Mouse (Mus musculus) liver, adult 2 months (tissue): ENCODE data around the gene Tpo. TPM values are rescaled to one million over a fixed set of nuclear protein-coding genes. Genes with fewer than 3 reads are reported as not detected.
A peak's percentile ranks its signal among the peaks of the same experiment; 100 is the strongest.

Experiments
- DNase-seq: peaks from one replicate; pipeline ENCODE4 v3.0.0-alpha.2; 2011; ENCODE audit warnings: low read depth, low spot score; ENCODE audit errors: extremely low read depth
- H3K27ac ChIP-seq: fragments of 200-500 bp; replicated peaks from 2 replicates; pipeline ENCODE4 v1.5.1; 2012; ENCODE audit warnings: low read depth, mild to moderate bottlenecking, control low read depth, inconsistent platforms, low read length; ENCODE audit not compliant: insufficient read depth
- H3K27me3 ChIP-seq: fragments of 200-500 bp; 2 replicates; pipeline ENCODE4 v1.6.1; 2012; ENCODE audit warnings: mild to moderate bottlenecking, moderate library complexity, low read length, inconsistent platforms; ENCODE audit not compliant: control insufficient read depth, insufficient read depth
- H3K36me3 ChIP-seq: fragments of 200-500 bp; 2 replicates; pipeline ENCODE4 v1.6.1; 2012; ENCODE audit warnings: low read length, inconsistent platforms; ENCODE audit not compliant: control insufficient read depth, insufficient read depth
- H3K4me1 ChIP-seq: fragments of 200-500 bp; 2 replicates; pipeline ENCODE4 v1.6.1; 2011; ENCODE audit warnings: low read length; ENCODE audit not compliant: control insufficient read depth, insufficient read depth
- H3K4me3 ChIP-seq: fragments of 200-500 bp; 2 replicates; pipeline ENCODE4 v1.5.1; 2011; ENCODE audit warnings: low read depth, mild to moderate bottlenecking, control low read depth, low read length, moderate library complexity; ENCODE audit not compliant: insufficient read depth
- H3K79me2 ChIP-seq: fragments of 200-500 bp; 2 replicates; pipeline ENCODE4 v1.6.1; 2012; ENCODE audit warnings: inconsistent platforms, mild to moderate bottlenecking, low read length, moderate library complexity; ENCODE audit not compliant: control insufficient read depth, insufficient read depth
- H3K9ac ChIP-seq: fragments of 200-500 bp; 2 replicates; pipeline ENCODE4 v1.6.1; 2012; ENCODE audit warnings: low read depth, mild to moderate bottlenecking, control low read depth, inconsistent platforms, low read length
- CTCF ChIP-seq: fragments of 200-500 bp; IDR thresholded peaks from 2 replicates; pipeline ENCODE4 v1.5.1; 2011; ENCODE audit warnings: low read depth, low read length, control low read depth
- POLR2A ChIP-seq: fragments of 200-500 bp; IDR thresholded peaks from 2 replicates; pipeline ENCODE4 v1.6.1; 2011; ENCODE audit warnings: low read length, control low read depth; ENCODE audit not compliant: insufficient read depth; ENCODE audit errors: extremely low read depth
- whole genome bisulfite sequencing: fragments of 180-500 bp; shearing (Covaris S2); methylation state at CpG from one replicate; pipeline ENCODE4 v1.1.7; 2018; 5-methylcytosine and 5-hydroxymethylcytosine counted together
- polyA plus RNA-seq: library from polyadenylated mRNA; depleted of rRNA; stranded (reverse); fragments of >200 nt; gene quantifications from 2 replicates; pipeline ENCODE4 v1.2.3, GENCODE M21; 2012
- total RNA-seq: library from RNA; depleted of rRNA; stranded (reverse); fragments of >200 nt; gene quantifications from 2 replicates; pipeline ENCODE4 v1.2.3, GENCODE M21; 2014

Gene Tpo
- total and polyA plus RNA-seq, 2 experiments: not detected

- no peak overlapping the region for H3K27ac ChIP-seq
- WGBS: 19% methylated on average over 4 of the region's 4 CpGs
- 0 out of 2 replicates have a peak, but pooled peaks cover 1% of the 10 kb centered on the region for H3K4me1 ChIP-seq
- TF ChIP-seq CTCF: peak; percentile 64
- no peak for TF ChIP-seq POLR2A
- no peaks in the 10 kb centered on the region for H3K79me2 ChIP-seq
- DNase-seq: peak; percentile 54
- no peaks in the 10 kb centered on the region for H3K27me3 ChIP-seq
- no peak overlapping the region for H3K4me3 ChIP-seq
- no peaks in the 10 kb centered on the region for H3K36me3 ChIP-seq
- no peak overlapping the region for H3K9ac ChIP-seq
These were observed 82.2 kb downstream of the Tpo start for GRCm38 (mm10) chr12:30050235-30050634.

- Histone ChIP-seq H3K4me1 (0 out of 2 replicates have a peak, but pooled peaks cover 1% of the 10 kb centered on the region), H3K36me3 (no peaks in the 10 kb centered on the region), H3K79me2 (no peaks in the 10 kb centered on the region), H3K9ac (no peak overlapping the region), H3K27me3 (no peaks in the 10 kb centered on the region), H3K4me3 (no peak overlapping the region), H3K27ac (no peak overlapping the region)
- TF ChIP-seq CTCF: no peak
- 72% methylated on average over 9 of the region's 9 CpGs for WGBS
- no peak for DNase-seq
These were observed 82.6 kb downstream of the Tpo start for GRCm38 (mm10) chr12:30049818-30050217.

DNA sequence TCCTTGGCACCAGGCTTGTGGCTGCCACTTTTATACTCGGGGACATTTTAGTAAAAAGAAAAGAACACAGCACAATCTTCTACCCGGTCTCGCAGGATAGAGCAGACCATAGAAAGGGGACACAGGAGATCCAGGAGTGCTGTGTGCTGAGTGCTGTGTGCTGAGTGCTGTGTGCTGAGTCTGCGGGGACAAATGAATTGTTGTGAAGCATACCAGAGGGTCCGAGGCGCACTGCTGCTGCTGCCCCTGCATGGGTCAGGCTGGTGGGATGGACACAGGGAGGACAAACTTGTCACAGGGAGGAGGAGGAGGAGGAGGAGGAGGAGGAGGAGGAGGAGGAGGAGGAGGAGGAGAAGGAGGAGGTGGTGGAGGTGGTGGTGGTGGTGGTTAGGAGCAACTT, 83.6 kb downstream of the Tpo start:
- Histone ChIP-seq H3K79me2 (no peaks in the 10 kb centered on the region), H3K27ac (no peak overlapping the region), H3K9ac (no peak overlapping the region), H3K36me3 (no peaks in the 10 kb centered on the region), H3K4me1 (0 out of 2 replicates have a peak, but pooled peaks cover 1% of the 10 kb centered on the region), H3K27me3 (no peaks in the 10 kb centered on the region), H3K4me3 (no peak overlapping the region)
- DNase-seq: no peak
- TF ChIP-seq CTCF (no peak), POLR2A (no peak)
- 79% methylated on average over 6 of the region's 6 CpGs for WGBS

DNA sequence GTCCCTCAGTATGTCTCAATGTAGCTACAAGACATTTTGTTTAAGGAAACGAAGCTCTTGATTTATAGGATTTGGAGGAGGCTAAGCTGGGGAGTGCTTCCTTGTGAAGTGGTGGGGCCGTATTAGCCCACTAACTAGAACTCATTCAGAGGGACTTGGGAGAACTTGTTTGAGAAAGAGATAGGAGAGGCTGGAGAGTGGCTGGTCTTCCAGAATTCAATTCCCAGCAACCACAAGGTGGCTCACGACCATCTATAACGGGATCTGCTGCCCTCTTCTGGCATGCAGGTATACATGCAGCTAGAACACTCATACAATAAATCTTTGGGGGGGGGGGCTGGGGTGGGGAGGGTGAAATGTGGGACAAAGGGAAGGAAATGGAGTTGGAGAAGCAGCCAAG, 92.3 kb downstream of the Tpo start:
- H3K79me2 ChIP-seq: no peaks in the 10 kb centered on the region
- H3K4me1 ChIP-seq: no peaks in the 10 kb centered on the region
- TF ChIP-seq CTCF (peak; percentile 74), POLR2A (no peak)
- no peaks in the 10 kb centered on the region for H3K36me3 ChIP-seq
- peak; percentile 43 for DNase-seq
- no peaks in the 10 kb centered on the region for H3K27me3 ChIP-seq
- no peak overlapping the region for H3K4me3 ChIP-seq
- no peak overlapping the region for H3K27ac ChIP-seq
- 21% methylated on average over 4 of the region's 4 CpGs for WGBS
- no peak overlapping the region for H3K9ac ChIP-seq

DNA sequence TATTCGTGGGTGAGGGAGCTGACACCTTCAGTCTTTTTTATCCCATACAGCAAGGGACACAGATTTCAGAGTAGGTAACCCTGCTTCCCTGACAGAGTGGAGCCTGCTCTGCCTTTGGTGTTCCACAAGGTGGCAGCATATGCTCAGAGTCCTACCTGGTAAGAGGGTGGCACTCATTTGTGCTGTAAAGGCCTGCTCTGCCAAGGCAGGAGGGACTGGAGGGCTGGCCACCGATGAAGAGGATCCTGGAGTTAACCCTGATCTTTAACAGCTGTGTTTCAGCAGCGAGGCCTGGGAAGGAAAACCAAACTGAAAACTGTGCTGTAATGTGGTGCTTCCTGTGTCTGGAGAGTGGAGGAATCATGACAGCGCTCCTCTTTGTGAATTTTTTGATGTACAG, 92.9 kb downstream of the Tpo start:
- no peaks in the 10 kb centered on the region for H3K36me3 ChIP-seq
- no peak overlapping the region for H3K27ac ChIP-seq
- 40% methylated on average over 4 of the region's 4 CpGs for WGBS
- no peak overlapping the region for H3K4me3 ChIP-seq
- no peaks in the 10 kb centered on the region for H3K4me1 ChIP-seq
- no peaks in the 10 kb centered on the region for H3K27me3 ChIP-seq
- no peaks in the 10 kb centered on the region for H3K79me2 ChIP-seq
- H3K9ac ChIP-seq: no peak overlapping the region
- TF ChIP-seq POLR2A (no peak), CTCF (peak; percentile 75)
- DNase-seq: peak; percentile 31

DNA sequence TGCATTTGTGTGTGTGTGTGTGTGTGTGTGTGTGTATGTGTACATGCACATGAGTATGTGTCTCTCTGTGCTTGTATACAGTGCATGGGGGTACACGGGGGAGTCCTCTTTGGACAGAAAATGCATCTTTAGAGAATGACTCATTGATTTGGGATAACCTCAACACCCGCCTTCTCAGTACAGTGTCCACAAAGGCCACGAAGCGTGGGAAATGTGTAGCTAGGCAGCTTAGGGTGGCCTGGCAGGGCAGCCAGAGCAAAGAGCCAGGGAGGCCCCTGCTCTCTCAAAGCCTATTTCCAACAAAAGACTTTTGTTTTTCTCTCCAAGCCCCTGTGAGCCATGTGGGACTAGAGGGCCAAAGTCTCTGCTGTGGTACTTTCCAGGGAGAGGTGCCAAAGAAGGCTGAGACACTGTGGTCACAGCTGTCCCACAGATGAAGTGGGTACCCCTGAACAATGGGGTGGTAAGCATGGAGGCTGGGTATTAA, 95.8 kb downstream of the Tpo start:
- no peak overlapping the region for H3K27ac ChIP-seq
- TF ChIP-seq CTCF (no peak), POLR2A (no peak)
- no peak overlapping the region for H3K4me3 ChIP-seq
- DNase-seq: no peak
- H3K9ac ChIP-seq: no peak overlapping the region
- H3K36me3 ChIP-seq: no peaks in the 10 kb centered on the region
- H3K79me2 ChIP-seq: no peaks in the 10 kb centered on the region
- H3K27me3 ChIP-seq: no peaks in the 10 kb centered on the region
- 63% methylated on average over 4 of the region's 4 CpGs for WGBS
- H3K4me1 ChIP-seq: no peaks in the 10 kb centered on the region
